Mouse (Mus musculus): ENCODE measurements around the gene Gypa.

The Gypa gene

GRCm38 (mm10) chr8:80526382-80527355, 33.1 kb downstream of the Gypa start:
- intact Hi-C loops (cut with DNase I), result no loop called here

GRCm38 (mm10) chr8:80541836-80542235, 48.3 kb downstream of the Gypa start:
- intact Hi-C loops (cut with DNase I), result no loop called here

- intact Hi-C loops (cut with DNase I), result no loop called here
These were observed 56.9 kb downstream of the Gypa start for GRCm38 (mm10) chr8:80550436-80550835.

- intact Hi-C loops (cut with DNase I), result no loop called here
These were observed 57.7 kb downstream of the Gypa start for GRCm38 (mm10) chr8:80551303-80551702.

GRCm38 (mm10) chr8:80554991-80555390, 61.4 kb downstream of the Gypa start:
- intact Hi-C loops (cut with DNase I), result no loop called here

All from adrenal gland (tissue).